Mouse (Mus musculus): ENCODE measurements around the gene Trp53. TPM values are rescaled to one million over a fixed set of nuclear protein-coding genes. Genes with fewer than 3 reads are reported as not detected.
"Not testable (repeated sequence)": the region's sequence is repeated elsewhere in the genome, so short reads cannot be mapped to it uniquely, and the experiment has no call there.

Gene Trp53
- polyA plus RNA-seq, 1 experiment from 2014 or later: 48.9 TPM

DNA sequence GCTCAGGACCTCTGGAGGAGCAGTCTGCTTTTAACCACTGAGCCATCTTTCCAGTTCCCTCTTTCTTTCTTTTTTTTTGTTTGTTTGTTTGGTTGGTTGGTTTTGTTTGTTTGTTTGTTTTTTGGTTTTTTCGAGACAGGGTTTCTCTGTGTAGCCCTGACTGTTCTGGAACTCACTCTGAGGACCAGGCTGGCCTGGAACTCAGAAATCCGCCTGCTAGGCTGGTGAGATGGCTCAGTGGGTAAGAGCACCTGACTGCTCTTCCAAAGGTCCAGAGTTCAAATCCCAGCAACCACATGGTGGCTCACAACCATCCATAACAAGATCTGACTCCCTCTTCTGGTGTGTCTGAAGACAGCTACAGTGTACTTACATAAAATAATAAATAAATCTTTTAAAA, 44.2 kb downstream of the Trp53 start:
- H3K27ac ChIP-seq (ENCODE audit: low read length); H3K36me3 ChIP-seq (ENCODE audit: control insufficient read depth, insufficient read depth, low read length); H3K9ac ChIP-seq (ENCODE audit: low read depth, low read length); ATAC-seq; H3K4me3 ChIP-seq (ENCODE audit: low read depth, low read length); H3K27me3 ChIP-seq (ENCODE audit: control insufficient read depth, insufficient read depth, low read depth, low read length); H3K4me2 ChIP-seq (ENCODE audit: low read length); H3K9me3 ChIP-seq (replicated peaks; ENCODE audit: control insufficient read depth, low read length, poor library complexity, severe bottlenecking): not testable (repeated sequence)
- peaks cover 10% of the 10 kb centered on the region for H3K4me1 ChIP-seq (ENCODE audit: control insufficient read depth, insufficient read depth, low read length)
- WGBS: 89% methylated on average over 2 of the region's 2 CpGs

DNA sequence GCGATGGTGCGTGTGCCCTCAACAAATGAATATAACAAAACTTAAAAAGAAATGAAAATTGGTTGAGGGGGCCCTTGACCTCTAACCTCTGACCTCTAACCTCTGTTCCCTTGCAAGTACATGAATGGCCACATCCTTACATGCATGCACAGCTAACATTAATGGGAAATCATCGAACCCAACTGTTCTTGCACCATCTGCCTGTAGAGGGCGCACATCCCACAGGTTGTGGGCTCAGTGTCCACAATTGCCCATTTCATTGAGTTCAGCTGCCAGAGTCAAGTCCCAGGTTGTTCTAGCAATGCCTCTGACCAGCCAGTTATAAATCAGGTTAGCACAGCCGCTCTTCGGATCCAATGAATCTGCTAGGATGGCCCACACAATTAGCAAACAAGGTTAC, 48.1 kb downstream of the Trp53 start:
- 40% methylated on average over 6 of the region's 6 CpGs for WGBS
- Histone ChIP-seq H3K4me1 (ENCODE audit: control insufficient read depth, insufficient read depth, low read length) (peaks cover 4% of the 10 kb centered on the region; the same call in 1 of the 2 replicates), H3K36me3 (ENCODE audit: control insufficient read depth, insufficient read depth, low read length) (no peaks in the 10 kb centered on the region), H3K4me3 (ENCODE audit: low read depth, low read length) (no peak overlapping the region), H3K27ac (ENCODE audit: low read length) (no peak overlapping the region), H3K4me2 (ENCODE audit: low read length) (no peak overlapping the region), H3K9ac (ENCODE audit: low read depth, low read length) (no peak overlapping the region), H3K27me3 (ENCODE audit: control insufficient read depth, insufficient read depth, low read depth, low read length) (no peaks in the 10 kb centered on the region), H3K9me3 (replicated peaks; ENCODE audit: control insufficient read depth, low read length, poor library complexity, severe bottlenecking) (no peaks in the 10 kb centered on the region)
- ATAC-seq: no peak

DNA sequence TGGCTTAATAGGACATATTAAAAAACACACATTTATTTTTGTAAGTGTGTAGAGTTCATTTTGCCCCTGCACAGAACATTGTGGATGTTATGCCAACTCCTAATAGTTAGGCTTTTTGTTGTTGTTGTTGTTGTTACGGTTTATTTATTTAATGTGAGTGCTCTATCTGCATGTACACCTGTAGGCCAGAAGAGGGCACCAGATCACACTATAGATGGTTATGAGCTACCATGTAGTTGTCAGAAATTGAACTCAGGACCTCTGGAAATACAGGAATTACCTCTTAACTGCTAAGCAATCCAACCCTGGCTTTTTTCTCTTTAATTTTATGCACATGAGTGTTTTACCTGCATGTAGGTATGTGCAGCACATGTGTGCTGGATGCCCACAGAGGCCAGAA, 49.6 kb downstream of the Trp53 start:
- H3K27me3 ChIP-seq (ENCODE audit: control insufficient read depth, insufficient read depth, low read depth, low read length): no peaks in the 10 kb centered on the region
- no peak overlapping the region for H3K9ac ChIP-seq (ENCODE audit: low read depth, low read length)
- WGBS: 59% methylated on average over 1 of the region's 1 CpGs
- H3K36me3 ChIP-seq (ENCODE audit: control insufficient read depth, insufficient read depth, low read length): no peaks in the 10 kb centered on the region
- no peak overlapping the region for H3K4me3 ChIP-seq (ENCODE audit: low read depth, low read length)
- no peaks in the 10 kb centered on the region for H3K9me3 ChIP-seq (replicated peaks; ENCODE audit: control insufficient read depth, low read length, poor library complexity, severe bottlenecking)
- peaks cover 15% of the 10 kb centered on the region for H3K4me1 ChIP-seq (ENCODE audit: control insufficient read depth, insufficient read depth, low read length)
- H3K27ac ChIP-seq (ENCODE audit: low read length): no peak overlapping the region
- ATAC-seq: no peak
- H3K4me2 ChIP-seq (ENCODE audit: low read length): no peak overlapping the region

DNA sequence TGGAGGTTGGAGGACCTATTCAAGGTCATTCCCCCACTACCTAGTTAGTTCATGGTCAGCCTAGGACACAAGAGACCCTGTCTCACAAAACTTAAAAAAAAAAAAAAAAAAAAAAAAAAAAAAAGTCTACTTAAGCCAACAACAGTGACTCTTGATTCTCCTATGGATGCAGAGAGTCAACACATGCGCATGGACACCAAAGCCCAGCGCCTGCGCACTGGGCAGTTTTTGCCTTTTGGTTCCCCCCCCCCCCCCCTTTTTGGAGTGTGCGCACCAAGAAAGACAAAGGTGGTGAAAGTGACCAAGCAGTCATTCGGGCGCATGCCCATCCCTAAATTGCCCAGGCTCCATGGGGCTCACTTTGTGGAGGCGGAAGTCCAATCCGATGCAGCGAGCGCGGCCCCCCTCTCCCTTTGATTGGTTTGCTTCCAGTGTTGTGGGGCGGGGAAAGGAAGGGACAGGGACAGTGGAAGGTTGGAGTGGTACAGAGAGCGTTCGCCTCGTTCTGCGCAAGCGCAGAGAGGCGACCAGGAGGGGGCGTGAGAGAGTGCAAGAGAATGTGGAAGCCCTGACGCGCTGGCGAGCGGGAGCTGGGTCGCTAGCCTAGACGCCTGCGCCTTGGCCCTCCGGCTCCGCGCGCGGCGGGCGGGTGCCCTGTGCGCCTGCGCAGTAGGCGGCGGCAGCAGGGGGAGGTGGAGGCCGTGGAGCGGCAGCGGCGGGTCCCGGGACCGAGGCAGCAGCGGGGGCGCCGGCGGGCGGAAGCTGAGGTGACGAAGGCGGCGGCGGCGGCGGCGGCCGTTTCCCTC, 52.3 kb downstream of the Trp53 start, which contains the start of gene Fxr2:
TSS of gene Fxr2 (plus strand) at position 707 of the 806 bp plus-strand sequence.
- no peaks in the 10 kb centered on the region for H3K9me3 ChIP-seq (replicated peaks; ENCODE audit: control insufficient read depth, low read length, poor library complexity, severe bottlenecking)
- under 1% methylated on average over 31 of the region's 56 CpGs for WGBS
- peak within 1 kb of the TSS; percentile 99 for H3K9ac ChIP-seq (ENCODE audit: low read depth, low read length)
- peak; percentile 99 for ATAC-seq
- H3K36me3 ChIP-seq (ENCODE audit: control insufficient read depth, insufficient read depth, low read length): 0 out of 2 replicates have a peak, but pooled peaks cover 3% of the 10 kb centered on the region
- no peaks in the 10 kb centered on the region for H3K27me3 ChIP-seq (ENCODE audit: control insufficient read depth, insufficient read depth, low read depth, low read length)
- peaks cover 33% of the 10 kb centered on the region for H3K4me1 ChIP-seq (ENCODE audit: control insufficient read depth, insufficient read depth, low read length)
- H3K4me2 ChIP-seq (ENCODE audit: low read length): peak within 1 kb of the TSS; percentile 87
- peak within 1 kb of the TSS; percentile 79 for H3K4me3 ChIP-seq (ENCODE audit: low read depth, low read length)
- peak within 1 kb of the TSS; percentile 93 for H3K27ac ChIP-seq (ENCODE audit: low read length)

DNA sequence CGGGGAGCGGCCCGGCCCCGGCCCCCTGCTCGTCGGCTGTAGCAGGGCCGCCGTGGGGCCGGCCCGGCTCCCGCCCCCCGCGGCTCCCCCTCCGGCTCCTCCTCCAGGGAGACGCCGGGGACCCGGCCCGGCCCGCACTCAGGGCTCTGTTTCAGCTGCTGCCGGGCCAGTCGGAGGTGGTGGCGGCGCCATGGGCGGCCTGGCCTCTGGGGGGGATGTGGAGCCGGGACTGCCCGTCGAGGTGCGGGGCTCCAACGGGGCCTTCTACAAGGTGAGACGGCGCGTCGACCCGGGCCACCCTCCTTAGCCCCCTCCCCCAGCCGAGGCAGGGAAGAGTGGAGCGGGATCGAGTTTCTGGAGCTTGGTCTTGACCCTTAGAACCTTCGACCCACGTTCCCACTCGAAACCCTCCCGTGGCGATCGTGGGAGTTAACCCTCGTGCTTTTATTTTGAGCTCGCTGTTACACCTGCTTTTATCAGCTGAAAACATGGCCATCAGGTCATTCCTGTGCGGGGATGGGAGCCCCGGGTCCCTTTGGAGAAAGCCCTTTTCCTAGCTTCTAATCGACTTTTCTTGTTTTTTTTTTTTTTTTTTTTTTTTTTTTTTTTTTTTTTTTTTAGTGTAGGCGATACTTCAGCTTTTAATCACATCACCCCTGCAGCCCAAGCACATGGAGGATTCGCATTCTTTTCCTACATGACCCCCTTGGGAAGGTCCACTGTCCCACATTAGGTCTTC, 53.1 kb downstream of the Trp53 start:
- under 1% methylated on average over 36 of the region's 50 CpGs for WGBS
- ATAC-seq: peak; percentile 40

DNA sequence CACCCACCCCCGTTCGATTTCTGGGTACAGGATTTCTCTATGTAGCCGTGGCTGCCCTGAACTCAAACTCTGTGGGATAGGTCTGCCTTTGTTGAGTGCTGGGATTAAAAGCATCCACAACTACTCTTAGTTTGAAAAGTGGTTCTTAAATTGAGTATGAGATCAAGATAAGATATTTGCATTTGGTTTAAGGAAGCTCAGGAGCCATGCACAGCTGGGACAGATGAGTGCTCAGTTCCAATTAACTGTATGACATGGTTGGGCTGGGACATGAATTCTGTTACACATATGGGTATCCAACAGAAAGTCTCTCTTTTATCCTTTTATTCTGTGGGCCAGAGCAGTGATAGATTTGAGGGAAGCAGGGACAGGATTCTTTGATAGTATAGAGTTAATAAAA, 55.3 kb downstream of the Trp53 start:
- H3K4me1 ChIP-seq (ENCODE audit: control insufficient read depth, insufficient read depth, low read length): peaks cover 33% of the 10 kb centered on the region
- no peak overlapping the region for H3K4me3 ChIP-seq (ENCODE audit: low read depth, low read length)
- H3K36me3 ChIP-seq (ENCODE audit: control insufficient read depth, insufficient read depth, low read length): 0 out of 2 replicates have a peak, but pooled peaks cover 9% of the 10 kb centered on the region
- peak overlapping the region; percentile 24 for H3K4me2 ChIP-seq (ENCODE audit: low read length)
- 83% methylated on average over 3 of the region's 3 CpGs for WGBS
- no peaks in the 10 kb centered on the region for H3K27me3 ChIP-seq (ENCODE audit: control insufficient read depth, insufficient read depth, low read depth, low read length)
- no peaks in the 10 kb centered on the region for H3K9me3 ChIP-seq (replicated peaks; ENCODE audit: control insufficient read depth, low read length, poor library complexity, severe bottlenecking)
- H3K27ac ChIP-seq (ENCODE audit: low read length): no peak overlapping the region
- 0 out of 2 replicates have a peak overlapping the region, but pooled peaks have one; percentile 4 for H3K9ac ChIP-seq (ENCODE audit: low read depth, low read length)
- ATAC-seq: no peak

More for the DNA sequence above, 53.1 kb downstream of the Trp53 start:
- peak overlapping the region; percentile 93 for H3K27ac ChIP-seq (ENCODE audit: low read length)
- H3K4me1 ChIP-seq (ENCODE audit: control insufficient read depth, insufficient read depth, low read length): peaks cover 33% of the 10 kb centered on the region
- H3K4me3 ChIP-seq (ENCODE audit: low read depth, low read length): peak overlapping the region; percentile 79
- no peaks in the 10 kb centered on the region for H3K9me3 ChIP-seq (replicated peaks; ENCODE audit: control insufficient read depth, low read length, poor library complexity, severe bottlenecking)
- no peaks in the 10 kb centered on the region for H3K27me3 ChIP-seq (ENCODE audit: control insufficient read depth, insufficient read depth, low read depth, low read length)
- 0 out of 2 replicates have a peak, but pooled peaks cover 3% of the 10 kb centered on the region for H3K36me3 ChIP-seq (ENCODE audit: control insufficient read depth, insufficient read depth, low read length)
- peak overlapping the region; percentile 99 for H3K9ac ChIP-seq (ENCODE audit: low read depth, low read length)
- H3K4me2 ChIP-seq (ENCODE audit: low read length): peak overlapping the region; percentile 87

MicroRNA genes within 50 kb of the gene (microRNA counts, 519-probe panel; counts per million panel counts)
- 2,830 counts per million, percentile 84 among the panel's probes with 10 or more counts for microRNA mmu-miR-467f

Small RNA genes lying within 50 kb of the gene (microRNA-seq; reads per million reads assigned to microRNA genes)
- not detected for gene Mir467f

Other genes starting within 250 kb of the Trp53 start
- gene Rnf227, start 239.9 kb upstream of the Trp53 start, polyA plus RNA-seq (2015; fragmentation: Nextera tagmentation; extraction: Ambion mirVana): 297 and 334 TPM in 2 replicates
- 82.8 and 86.1 TPM in 2 replicates for gene Chd3, start 211.0 kb upstream of the Trp53 start, polyA plus RNA-seq (2015; fragmentation: Nextera tagmentation; extraction: Ambion mirVana)
- 86.2 and 89.6 TPM in 2 replicates for gene Naa38, start 184.9 kb upstream of the Trp53 start, polyA plus RNA-seq (2015; fragmentation: Nextera tagmentation; extraction: Ambion mirVana)
- 27.1 and 28.9 TPM in 2 replicates for gene Cyb5d1, start 184.7 kb upstream of the Trp53 start, polyA plus RNA-seq (2015; fragmentation: Nextera tagmentation; extraction: Ambion mirVana)
- gene Tmem88, start 182.1 kb upstream of the Trp53 start, polyA plus RNA-seq (2015; fragmentation: Nextera tagmentation; extraction: Ambion mirVana): 5.2 and 5.9 TPM in 2 replicates
- 36.4 and 39.0 TPM in 2 replicates for gene Kdm6b, start 166.7 kb upstream of the Trp53 start, polyA plus RNA-seq (2015; fragmentation: Nextera tagmentation; extraction: Ambion mirVana)
- gene Dnah2, start 31.2 kb upstream of the Trp53 start, polyA plus RNA-seq (2015; fragmentation: Nextera tagmentation; extraction: Ambion mirVana): 4.4 and 5.1 TPM in 2 replicates
- gene Efnb3, start 20.2 kb upstream of the Trp53 start, polyA plus RNA-seq (2015; fragmentation: Nextera tagmentation; extraction: Ambion mirVana): 165 and 178 TPM in 2 replicates
- 19.2 and 20.9 TPM in 2 replicates for gene Wrap53, start 104 bp upstream of the Trp53 start, polyA plus RNA-seq (2015; fragmentation: Nextera tagmentation; extraction: Ambion mirVana)
- gene Atp1b2, start 25.6 kb downstream of the Trp53 start, polyA plus RNA-seq (2015; fragmentation: Nextera tagmentation; extraction: Ambion mirVana): 65.8 and 95.2 TPM in 2 replicates
- not detected in 2 replicates for gene Shbg, start 37.5 kb downstream of the Trp53 start, polyA plus RNA-seq (2015; fragmentation: Nextera tagmentation; extraction: Ambion mirVana)
- 23.8 and 27.1 TPM in 2 replicates for gene Sat2, start 41.7 kb downstream of the Trp53 start, polyA plus RNA-seq (2015; fragmentation: Nextera tagmentation; extraction: Ambion mirVana)
- gene Fxr2, start 52.6 kb downstream of the Trp53 start, polyA plus RNA-seq (2015; fragmentation: Nextera tagmentation; extraction: Ambion mirVana): 33.3 and 37.3 TPM in 2 replicates
- not detected in 2 replicates for gene Sox15, start 75.0 kb downstream of the Trp53 start, polyA plus RNA-seq (2015; fragmentation: Nextera tagmentation; extraction: Ambion mirVana)
- 101 and 104 TPM in 2 replicates for gene Mpdu1, start 82.3 kb downstream of the Trp53 start, polyA plus RNA-seq (2015; fragmentation: Nextera tagmentation; extraction: Ambion mirVana)
- 6.4 and 9.7 TPM in 2 replicates for gene Cd68, start 85.8 kb downstream of the Trp53 start, polyA plus RNA-seq (2015; fragmentation: Nextera tagmentation; extraction: Ambion mirVana)
- 477 and 496 TPM in 2 replicates for gene Eif4a1, start 92.1 kb downstream of the Trp53 start, polyA plus RNA-seq (2015; fragmentation: Nextera tagmentation; extraction: Ambion mirVana)
- gene Senp3, start 101.7 kb downstream of the Trp53 start, polyA plus RNA-seq (2015; fragmentation: Nextera tagmentation; extraction: Ambion mirVana): 94.0 and 98.5 TPM in 2 replicates
- gene Tnfsf13, start 105.4 kb downstream of the Trp53 start, polyA plus RNA-seq (2015; fragmentation: Nextera tagmentation; extraction: Ambion mirVana): 0.53 and 0.66 TPM in 2 replicates
- gene Tnfsf12, start 115.5 kb downstream of the Trp53 start, polyA plus RNA-seq (2015; fragmentation: Nextera tagmentation; extraction: Ambion mirVana): 2.3 and 3.0 TPM in 2 replicates
- gene Tnfsfm13, start 115.7 kb downstream of the Trp53 start, polyA plus RNA-seq (2015; fragmentation: Nextera tagmentation; extraction: Ambion mirVana): 0.60 and 0.87 TPM in 2 replicates
- gene Polr2a, start 178.3 kb downstream of the Trp53 start, polyA plus RNA-seq (2015; fragmentation: Nextera tagmentation; extraction: Ambion mirVana): 13.0 and 15.5 TPM in 2 replicates
- gene Slc35g3, start 181.6 kb downstream of the Trp53 start, polyA plus RNA-seq (2015; fragmentation: Nextera tagmentation; extraction: Ambion mirVana): 0.21 and 0.22 TPM in 2 replicates
- 4.2 and 5.2 TPM in 2 replicates for gene Zbtb4, start 185.6 kb downstream of the Trp53 start, polyA plus RNA-seq (2015; fragmentation: Nextera tagmentation; extraction: Ambion mirVana)
- 1.4 and 1.6 TPM in 2 replicates for gene Chrnb1, start 215.6 kb downstream of the Trp53 start, polyA plus RNA-seq (2015; fragmentation: Nextera tagmentation; extraction: Ambion mirVana)
- gene Fgf11, start 221.5 kb downstream of the Trp53 start, polyA plus RNA-seq (2015; fragmentation: Nextera tagmentation; extraction: Ambion mirVana): 4.1 and 4.5 TPM in 2 replicates
- gene Tmem102, start 225.3 kb downstream of the Trp53 start, polyA plus RNA-seq (2015; fragmentation: Nextera tagmentation; extraction: Ambion mirVana): 0.54 and 0.56 TPM in 2 replicates
- gene Gm39566, start 234.9 kb downstream of the Trp53 start, polyA plus RNA-seq (2015; fragmentation: Nextera tagmentation; extraction: Ambion mirVana): not detected in 2 replicates
- not detected in 2 replicates for gene Spem2, start 238.1 kb downstream of the Trp53 start, polyA plus RNA-seq (2015; fragmentation: Nextera tagmentation; extraction: Ambion mirVana)
- gene Spem1, start 241.8 kb downstream of the Trp53 start, polyA plus RNA-seq (2015; fragmentation: Nextera tagmentation; extraction: Ambion mirVana): 0.24 and 0.68 TPM in 2 replicates

Data from midbrain, embryonic 16.5 days (tissue).